Mouse (Mus musculus) CH12.LX (cell line): ENCODE measurements around the gene Ifna6. TPM values are rescaled to one million over a fixed set of nuclear protein-coding genes. Genes with fewer than 3 reads are reported as not detected.
"Not testable (repeated sequence)": the region's sequence is repeated elsewhere in the genome, so short reads cannot be mapped to it uniquely, and the experiment has no call there.

Experiments
- DNase-seq: peaks from one replicate; pipeline ENCODE4 v3.0.0-alpha.2; 2013; ENCODE audit errors: extremely low read depth
- H3K27ac ChIP-seq: 2 replicates; pipeline ENCODE4 v1.5.1; 2012; ENCODE audit warnings: low read depth, mild to moderate bottlenecking, control low read depth, moderate library complexity; ENCODE audit not compliant: insufficient read depth
- H3K27me3 ChIP-seq: replicated peaks from 2 replicates; pipeline ENCODE3; 2012; ENCODE audit warnings: inconsistent platforms
- H3K36me3 ChIP-seq, 2 experiments: replicated peaks in 1 of 2; 2 replicates each; pipeline versions ENCODE3 to v1.6.1; 2012; ENCODE audit warnings: inconsistent platforms in 1 of 2, low read length in 1 of 2, mild to moderate bottlenecking in 1 of 2, mixed read lengths in 1 of 2, moderate library complexity in 1 of 2; ENCODE audit not compliant: control insufficient read depth in 1 of 2, insufficient read depth in 1 of 2
- H3K4me1 ChIP-seq, 2 experiments: 2 replicates each; pipeline ENCODE4 v1.6.1; 2012; ENCODE audit warnings: inconsistent platforms in 1 of 2, moderate library complexity in 1 of 2; ENCODE audit not compliant: insufficient read depth in 2 of 2, control insufficient read depth in 1 of 2
- H3K4me2 ChIP-seq: 2 replicates; pipeline ENCODE4 v1.6.1; 2012; ENCODE audit warnings: low read depth, mild to moderate bottlenecking, control low read depth; ENCODE audit not compliant: poor library complexity, insufficient read depth, severe bottlenecking
- H3K4me3 ChIP-seq, 3 experiments: fragments of 150-350 bp in 1 of 3; sonication (generic) in 1 of 3; replicated peaks in 1 of 3; 2 replicates each; pipeline versions ENCODE3 to v1.5.1; 2011 to 2012; ENCODE audit warnings: low read depth in 2 of 3, low read length in 2 of 3, mild to moderate bottlenecking in 2 of 3, moderate library complexity in 2 of 3, control low read depth in 1 of 3, improper control_type of control experiment in 1 of 3, inconsistent platforms in 1 of 3, mixed read lengths in 1 of 3; ENCODE audit not compliant: poor library complexity in 1 of 3
- H3K79me2 ChIP-seq: replicated peaks from 2 replicates; pipeline ENCODE4 v1.6.1; 2012; ENCODE audit warnings: mild to moderate bottlenecking, moderate library complexity; ENCODE audit not compliant: control insufficient read depth, poor library complexity, insufficient read depth, severe bottlenecking; ENCODE audit errors: extremely low read depth
- H3K9ac ChIP-seq: 2 replicates; pipeline ENCODE4 v1.6.1; 2012; ENCODE audit warnings: low read depth, mild to moderate bottlenecking, control low read depth, moderate library complexity; ENCODE audit not compliant: insufficient read depth
- H3K9me3 ChIP-seq: replicated peaks from 2 replicates; pipeline ENCODE3; 2012; ENCODE audit warnings: low read length, inconsistent platforms, mixed read lengths
- CTCF ChIP-seq, 2 experiments: IDR thresholded peaks in 1 of 2; conservative IDR thresholded peaks in 1 of 2; 2 replicates each; pipeline ENCODE4 v1.5.1; 2011 to 2012; ENCODE audit warnings: low read depth in 2 of 2, low read length in 2 of 2, improper control_type of control experiment in 1 of 2, inconsistent platforms in 1 of 2, mild to moderate bottlenecking in 1 of 2, moderate library complexity in 1 of 2
- ETS1 ChIP-seq: conservative IDR thresholded peaks from 2 replicates; pipeline ENCODE4 v1.6.1; 2012; ENCODE audit warnings: low read depth, mild to moderate bottlenecking, inconsistent platforms, low read length, improper control_type of control experiment, moderate library complexity
- GABPA ChIP-seq: IDR thresholded peaks from 2 replicates; pipeline ENCODE4 v1.6.1; 2012; ENCODE audit warnings: low read depth, low read length, improper control_type of control experiment, inconsistent platforms; ENCODE audit not compliant: insufficient replicate concordance
- HCFC1 ChIP-seq: IDR thresholded peaks from 2 replicates; pipeline ENCODE4 v1.6.1; 2012; ENCODE audit warnings: low read depth, mild to moderate bottlenecking, inconsistent platforms, low read length, improper control_type of control experiment
- KAT2A ChIP-seq: IDR thresholded peaks from 2 replicates; pipeline ENCODE4 v1.6.1; 2012; ENCODE audit warnings: low read length, improper control_type of control experiment, inconsistent platforms; ENCODE audit not compliant: insufficient replicate concordance
- MAFK ChIP-seq: IDR thresholded peaks from 2 replicates; pipeline ENCODE4 v1.6.1; 2011; ENCODE audit warnings: low read length, improper control_type of control experiment; ENCODE audit not compliant: insufficient replicate concordance
- MAX ChIP-seq: IDR thresholded peaks from 2 replicates; pipeline ENCODE4 v1.6.1; 2011; ENCODE audit warnings: low read length, improper control_type of control experiment
- NELFE ChIP-seq: IDR thresholded peaks from 2 replicates; pipeline ENCODE4 v1.6.1; 2011; ENCODE audit warnings: low read depth, low read length, improper control_type of control experiment
- PAX5 ChIP-seq: IDR thresholded peaks from 2 replicates; pipeline ENCODE4 v1.6.1; 2012; ENCODE audit warnings: low read length, inconsistent platforms, mixed read lengths
- SIN3A ChIP-seq: IDR thresholded peaks from 2 replicates; pipeline ENCODE4 v1.6.1; 2012; ENCODE audit warnings: low read length, improper control_type of control experiment, inconsistent platforms
- SMC3 ChIP-seq: IDR thresholded peaks from 2 replicates; pipeline ENCODE4 v1.6.1; 2011; ENCODE audit warnings: low read depth, low read length, improper control_type of control experiment
- UBTF ChIP-seq: IDR thresholded peaks from 2 replicates; pipeline ENCODE4 v1.6.1; 2012; ENCODE audit warnings: low read depth, mild to moderate bottlenecking, inconsistent platforms, low read length, improper control_type of control experiment, moderate library complexity
- ZMIZ1 ChIP-seq: IDR thresholded peaks from 2 replicates; pipeline ENCODE4 v1.6.1; 2012; ENCODE audit warnings: low read depth, mild to moderate bottlenecking, inconsistent platforms, low read length, improper control_type of control experiment
- dilution Hi-C: fragments of 300-500 bp; cut with MboI; formaldehyde crosslinking; loops from 2 replicates; pipeline ENCODE4 v1.14.3; 2020; ENCODE audit warnings: low sequenced_read_pairs; ENCODE audit not compliant: extremely low pct_unique_long_range_greater_than_20kb, extremely low pct_ligation_motif_present
- in situ Hi-C: fragments of 300-500 bp; cut with MboI; formaldehyde crosslinking; loops from 3 replicates; pipeline ENCODE4 v1.14.3; 2019; ENCODE audit warnings: low sequenced_read_pairs, low pct_ligation_motif_present, low pct_unique_long_range_greater_than_20kb, mixed read lengths
- polyA plus RNA-seq: library from polyadenylated mRNA; unstranded; fragments of >175 nt; gene quantifications from 2 replicates; pipeline ENCODE4 v1.2.1, GENCODE M21; 2012; ENCODE audit warnings: low read depth; ENCODE audit not compliant: insufficient read length
- total RNA-seq, 2 experiments: library from RNA; depleted of rRNA; stranded (reverse); fragments of 300-350 nt in 1 of 2; fragments of >200 nt in 1 of 2; gene quantifications; 2 replicates each; pipeline ENCODE4 v1.2.3; 2012 to 2014

The Ifna6 gene
- total and polyA plus RNA-seq, 3 experiments: not detected

DNA sequence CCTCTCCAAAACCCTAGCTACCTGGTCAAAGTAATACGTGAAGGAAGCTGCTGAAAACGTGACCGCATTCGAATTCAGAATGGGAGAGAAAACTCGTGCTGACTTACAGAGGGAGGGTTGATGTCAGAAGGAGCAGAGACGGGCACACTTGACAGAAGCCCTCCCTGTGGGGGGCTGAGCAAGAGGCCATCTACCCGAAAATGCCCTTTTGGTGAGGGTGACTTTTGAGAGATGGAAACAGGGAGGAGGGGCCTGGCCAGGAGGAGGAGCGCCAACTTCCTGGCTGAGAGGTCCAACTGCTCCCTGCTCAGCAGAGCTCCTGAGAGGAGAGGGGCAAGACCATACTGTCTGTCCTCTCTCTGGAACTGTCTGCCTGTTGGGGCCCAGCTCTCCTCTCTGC is 22.0 kb upstream of the Ifna6 start, which contains the start of gene Gm13288:
Gm13288 (plus strand) TSS at position 301 of the 400 bp plus-strand sequence.
- in situ Hi-C loops, DNase-seq, H3K4me1 ChIP-seq, dilution Hi-C loops, H3K9ac ChIP-seq, H3K79me2 ChIP-seq, H3K36me3 ChIP-seq, H3K4me2 ChIP-seq, H3K27ac ChIP-seq, H3K9me3 ChIP-seq: not testable (repeated sequence)
- H3K4me3 ChIP-seq: peak within 1 kb of the TSS in 1 of 3 experiments; percentile 25
- H3K27me3 ChIP-seq: peaks cover 30% of the 10 kb centered on the region

DNA sequence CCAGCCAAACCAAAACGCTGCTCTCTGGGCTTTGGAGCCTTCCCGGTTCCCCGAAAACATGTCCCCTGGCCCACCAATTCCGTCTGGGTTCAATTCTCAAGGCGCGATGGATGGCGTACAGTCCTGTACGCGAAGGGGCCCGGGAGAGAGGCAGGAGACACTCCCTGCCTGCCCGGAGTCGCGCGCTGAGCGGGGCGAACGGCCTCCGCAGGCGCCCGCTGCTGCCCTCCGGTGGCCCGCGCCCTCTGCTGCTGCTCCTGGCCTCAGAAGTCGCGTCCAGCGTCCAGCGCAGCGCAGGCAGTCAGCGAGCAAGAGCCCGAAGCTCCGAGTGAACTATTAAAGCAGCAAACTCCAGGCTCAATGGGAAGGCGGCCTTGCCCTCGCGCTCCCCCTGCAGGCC is 21.5 kb upstream of the Ifna6 start:
- in situ Hi-C loops, H3K9ac ChIP-seq, dilution Hi-C loops, H3K36me3 ChIP-seq, DNase-seq, H3K9me3 ChIP-seq, H3K4me1 ChIP-seq, H3K27ac ChIP-seq, H3K4me2 ChIP-seq, H3K79me2 ChIP-seq: not testable (repeated sequence)
- peaks cover 36% of the 10 kb centered on the region for H3K27me3 ChIP-seq
- peak overlapping the region in 1 of 3 experiments; percentile 25 for H3K4me3 ChIP-seq

DNA sequence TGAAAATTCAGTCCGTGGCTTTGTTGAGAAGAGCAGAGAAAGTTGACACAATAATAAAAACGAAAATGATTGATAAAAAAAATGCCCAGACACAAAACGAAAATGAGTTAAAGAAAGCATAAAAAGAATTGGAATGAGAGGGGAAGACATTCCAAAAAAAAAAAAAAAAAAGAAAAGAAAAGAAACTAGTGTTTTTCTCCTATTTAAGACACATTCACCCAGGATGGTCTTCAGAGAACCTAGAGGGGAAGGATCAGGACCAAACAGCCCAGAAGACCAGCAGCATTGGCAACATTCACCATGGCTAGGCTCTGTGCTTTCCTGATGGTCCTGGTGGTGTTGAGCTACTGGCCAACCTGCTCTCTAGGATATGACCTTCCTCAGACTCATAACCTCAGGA is 11.3 kb upstream of the Ifna6 start, which contains the start of gene Ifna7:
Ifna7 (plus strand) TSS at position 301 of the 400 bp plus-strand sequence.
- Histone ChIP-seq H3K4me3 (no peak within 1 kb of the TSS), H3K9ac (no peak within 1 kb of the TSS), H3K27ac (no peak within 1 kb of the TSS), H3K4me2 (no peak within 1 kb of the TSS), H3K79me2 (no peaks in the 10 kb centered on the region), H3K9me3 (peaks cover 10% of the 10 kb centered on the region), H3K27me3 (peaks cover 46% of the 10 kb centered on the region), H3K36me3 (no peaks in the 10 kb centered on the region), H3K4me1 (no peaks in the 10 kb centered on the region)
- dilution Hi-C loops: no loop called here
- TF ChIP-seq SIN3A: no peak
- no peak for TF ChIP-seq NELFE
- TF ChIP-seq CTCF (conservative IDR thresholded peaks at IDR 0.05 in 1 of 2, IDR thresholded peaks at IDR 0.05 in 1 of 2; ENCODE audit: low read depth in 2 of 2, low read length in 2 of 2): no peak
- TF ChIP-seq ZMIZ1: no peak
- TF ChIP-seq UBTF: no peak
- TF ChIP-seq ETS1: no peak
- TF ChIP-seq HCFC1: no peak
- TF ChIP-seq GABPA: no peak
- TF ChIP-seq MAX: no peak
- no peak for TF ChIP-seq MAFK
- TF ChIP-seq KAT2A: no peak
- no peak for TF ChIP-seq SMC3
- TF ChIP-seq PAX5: no peak
- DNase-seq: no peak
- in situ Hi-C loops: no loop called here
